Mouse (Mus musculus): ENCODE measurements around the gene Zfp985.
"Not testable (repeated sequence)": the region's sequence is repeated elsewhere in the genome, so short reads cannot be mapped to it uniquely, and the experiment has no call there.

The Zfp985 gene

DNA sequence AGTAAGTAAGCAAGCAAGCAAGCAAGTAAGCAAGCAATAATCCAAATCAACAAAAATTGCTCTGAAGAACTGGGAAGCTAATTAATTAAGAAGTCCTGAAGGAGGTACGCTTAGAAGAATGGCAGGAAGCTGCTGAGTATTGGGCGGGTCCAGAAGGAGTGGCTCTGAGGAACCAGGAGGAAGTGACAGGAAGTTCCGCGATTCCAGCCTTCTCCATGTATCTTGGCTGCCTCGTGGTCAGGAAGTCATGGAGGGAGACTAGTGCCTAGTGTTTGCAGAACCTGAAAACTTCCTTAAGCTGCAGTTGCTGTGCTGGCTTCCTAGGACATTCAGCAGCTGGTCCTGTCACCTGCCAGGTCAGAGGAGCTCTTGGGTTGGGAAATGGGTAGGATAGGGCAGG, at the start of gene Zfp985:
Gene Zfp985 (plus strand): TSS at position 207 of the 400 bp plus-strand sequence.
- not testable (repeated sequence) for DNase-seq

DNA sequence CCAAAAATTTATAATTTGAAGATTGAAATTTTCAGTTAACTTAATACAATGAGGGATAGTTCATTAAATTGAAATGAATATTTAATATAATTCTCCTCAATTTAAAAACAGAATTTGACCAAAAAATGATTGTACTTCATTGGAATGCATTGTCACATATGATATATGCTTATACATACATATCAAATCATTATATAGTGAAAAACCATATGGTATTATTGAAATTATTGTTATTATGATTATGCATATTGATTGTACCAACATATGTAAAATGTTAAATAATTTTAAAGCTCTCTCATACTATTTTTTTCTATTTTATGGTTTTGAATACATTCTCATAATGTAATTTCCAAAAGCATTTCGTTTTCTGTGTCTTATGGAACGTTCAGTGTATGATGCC, 43.9 kb upstream of the Zfp985 start:
- DNase-seq, result no peak

DNA sequence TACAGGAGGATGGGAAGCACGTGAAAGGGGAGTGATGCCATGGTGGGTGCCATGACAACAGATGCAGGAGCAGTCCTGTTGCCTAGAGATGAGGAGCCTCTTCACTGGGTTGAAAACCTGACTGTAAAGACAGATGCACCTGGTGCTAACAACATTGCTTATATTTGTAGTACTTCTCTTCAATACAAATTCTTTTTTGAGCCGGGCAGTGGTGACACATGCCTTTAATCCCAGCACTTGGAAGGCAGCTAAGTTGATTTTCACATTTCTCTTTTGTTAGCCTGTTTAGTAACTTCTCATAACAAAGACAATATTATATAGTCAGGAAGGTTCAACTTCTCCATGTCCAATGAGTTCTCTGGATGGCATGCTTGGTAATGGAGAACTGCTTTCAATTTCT, 34.1 kb upstream of the Zfp985 start:
- DNase-seq, result no peak

DNA sequence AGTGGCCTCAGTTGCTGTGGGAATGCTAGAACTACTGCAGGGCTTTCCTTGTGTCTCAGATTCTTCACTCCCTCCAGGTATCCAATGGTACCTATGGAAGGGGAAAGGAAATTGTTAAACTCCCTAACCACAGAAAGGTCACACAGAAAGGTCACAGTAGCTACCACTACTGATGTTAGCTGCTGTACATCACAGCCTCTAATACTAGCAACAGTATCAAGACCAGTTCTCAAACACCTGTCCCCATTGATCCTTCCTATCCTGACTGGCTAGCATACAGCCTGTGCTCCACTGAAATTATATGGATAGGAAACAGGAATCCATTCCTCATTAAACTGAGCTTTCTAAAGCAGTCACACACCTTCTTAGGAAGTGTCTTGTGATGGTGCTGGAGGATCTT, 33.0 kb upstream of the Zfp985 start:
- DNase-seq, result no peak

DNA sequence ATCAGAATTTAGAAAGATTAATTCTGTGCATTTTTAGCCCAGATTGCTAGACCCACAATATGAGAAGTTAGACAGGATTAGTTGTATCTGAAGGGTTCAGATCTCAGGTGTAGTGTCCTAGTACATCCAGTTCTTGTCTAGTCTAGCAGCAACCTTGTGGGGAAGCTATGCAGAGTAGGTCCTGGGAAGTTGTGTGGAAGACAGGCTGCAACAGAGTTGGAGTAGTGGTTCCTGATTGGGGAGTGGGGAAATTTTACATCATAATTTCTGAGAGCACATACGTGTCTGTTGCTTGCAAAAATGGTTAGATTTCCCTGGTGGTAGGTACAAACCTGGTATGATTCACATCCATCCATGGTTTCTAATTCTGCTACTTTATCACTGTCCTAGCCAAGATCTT, 28.0 kb upstream of the Zfp985 start:
- no peak for DNase-seq

DNA sequence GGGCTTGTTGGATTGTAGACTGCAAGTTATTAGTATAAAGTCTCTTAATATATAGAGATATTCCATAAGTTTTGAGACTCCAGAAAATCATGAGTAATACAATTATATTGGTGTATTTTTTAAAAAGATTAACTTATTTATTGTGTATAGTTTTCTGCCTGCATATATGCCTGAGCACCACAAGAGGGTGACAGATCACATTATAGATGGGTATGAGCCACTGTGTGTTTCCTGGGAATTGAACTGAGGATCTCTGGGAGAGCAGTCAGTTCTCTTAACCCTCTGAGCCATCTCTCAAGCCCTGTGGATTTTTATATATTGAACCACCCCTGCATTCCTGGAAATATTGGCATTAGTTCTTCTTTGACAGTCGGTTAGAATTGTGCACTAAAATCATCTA, 22.7 kb upstream of the Zfp985 start:
- DNase-seq, result no peak

DNA sequence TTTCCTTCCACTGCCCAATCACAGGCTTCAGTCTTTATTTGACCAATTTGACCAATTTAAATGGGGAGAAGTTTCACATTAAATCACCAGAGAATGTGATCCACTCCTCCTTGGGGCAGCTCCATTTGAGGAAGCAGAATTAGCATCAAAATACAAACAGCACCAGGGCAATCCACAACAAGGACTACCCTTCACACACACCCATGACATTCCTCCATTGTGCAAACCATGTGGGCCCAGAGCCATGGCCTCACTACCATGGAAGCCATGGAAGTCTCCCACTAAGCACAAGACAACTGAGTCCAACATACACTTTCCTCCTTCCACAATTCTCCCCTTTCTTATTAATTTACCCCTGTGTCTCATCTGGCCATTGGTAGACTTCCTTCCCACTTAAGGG, 17.2 kb upstream of the Zfp985 start:
- not testable (repeated sequence) for DNase-seq

DNA sequence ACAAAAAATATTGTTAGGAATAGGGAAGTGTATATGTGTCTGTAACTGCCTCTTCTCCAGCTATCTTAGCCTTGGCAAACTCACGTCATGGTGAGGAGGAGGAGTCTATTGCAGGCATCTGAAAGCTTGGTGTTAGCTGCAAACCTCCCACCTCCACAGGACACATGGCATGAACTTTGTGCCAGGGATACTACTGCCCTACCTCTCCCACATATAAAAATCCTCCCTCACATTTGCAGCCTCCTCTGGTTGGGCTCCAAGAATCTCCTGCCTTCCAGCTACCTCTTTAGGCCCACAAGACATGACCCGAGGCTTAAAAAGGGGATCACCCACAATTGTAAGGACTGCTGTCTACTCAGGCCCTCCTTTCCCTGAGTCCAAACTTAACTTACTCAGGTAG, 15.4 kb upstream of the Zfp985 start:
- DNase-seq, result no peak

DNA sequence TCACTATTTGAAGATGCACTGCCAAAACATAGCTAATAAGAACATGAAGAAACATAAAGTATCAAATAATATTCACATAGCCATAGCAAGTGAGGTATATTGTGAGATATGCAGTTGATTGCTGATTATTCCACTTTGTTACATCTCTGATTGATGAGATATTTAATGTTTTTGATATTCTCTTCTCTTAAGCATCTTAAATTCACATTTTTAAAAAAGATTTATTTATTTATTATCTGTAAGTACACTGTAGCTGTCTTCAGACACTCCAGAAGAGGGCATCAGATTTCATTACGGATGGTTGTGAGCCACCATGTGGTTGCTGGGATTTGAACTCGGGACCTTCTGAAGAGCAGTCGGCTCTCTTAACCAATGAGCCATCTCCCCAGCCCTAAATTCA, 13.2 kb upstream of the Zfp985 start, which contains the start of gene Gm16503:
Gene Gm16503 (plus strand): TSS at position 301 of the 400 bp plus-strand sequence.
- DNase-seq, result not testable (repeated sequence)

DNA sequence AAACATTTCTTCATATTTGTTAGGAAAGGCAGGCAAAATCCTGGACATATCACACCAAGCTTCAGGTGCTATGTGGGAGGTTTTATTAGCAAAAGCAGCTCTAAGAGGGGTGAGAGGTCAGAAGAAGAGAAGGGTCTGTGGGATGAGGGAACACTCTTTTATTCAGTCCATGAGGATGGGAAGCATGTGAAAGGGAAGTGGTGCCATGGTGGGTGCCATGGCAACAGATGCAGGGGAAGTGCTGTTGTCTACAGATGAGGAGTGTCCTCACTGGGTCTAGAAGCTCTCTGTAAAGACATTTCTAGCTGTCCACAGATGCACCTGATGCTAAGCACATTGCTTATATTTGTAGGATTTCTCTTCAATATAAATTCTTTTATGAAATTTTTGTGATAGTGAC, 12.0 kb upstream of the Zfp985 start:
- DNase-seq, result no peak

DNA sequence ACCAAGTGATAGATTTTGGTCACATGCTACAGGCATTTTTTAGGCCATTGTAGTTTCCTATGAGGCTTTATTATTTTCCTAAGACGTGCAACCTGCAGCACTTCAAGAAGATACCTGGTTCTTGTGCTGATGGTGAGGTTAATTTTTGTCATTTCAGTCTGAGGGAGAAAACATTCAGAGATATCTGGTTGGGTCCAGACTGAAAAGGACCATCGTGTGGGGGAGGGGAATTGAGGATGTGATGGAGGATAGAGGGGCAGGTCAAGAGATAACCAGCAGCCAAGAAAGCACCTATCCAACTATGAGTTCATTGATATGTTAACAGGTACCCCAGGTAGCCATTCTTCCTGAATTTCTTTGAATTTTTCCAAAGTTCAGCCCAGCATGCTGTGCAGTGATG, 1.3 kb downstream of the Zfp985 start:
- not testable (repeated sequence) for DNase-seq

DNA sequence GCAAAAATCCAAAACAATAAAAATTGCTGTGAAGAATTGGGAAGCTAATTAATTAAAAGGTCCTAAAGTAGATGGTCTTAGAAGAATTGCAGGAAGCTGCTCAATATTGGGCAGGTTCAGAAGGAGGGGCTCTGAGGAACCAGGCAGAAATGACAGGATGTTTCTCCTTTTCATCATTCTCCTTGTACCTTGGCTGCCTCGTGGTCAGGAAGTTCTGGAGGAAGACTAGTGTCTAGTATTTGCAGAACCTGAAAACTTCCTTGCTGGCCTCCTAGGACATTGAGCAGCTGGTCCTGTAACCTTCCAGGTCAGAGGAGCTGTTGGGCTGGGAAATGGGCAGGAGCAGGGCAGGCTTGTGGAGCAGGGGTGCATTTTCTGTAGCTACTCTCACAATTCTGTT, 3.8 kb downstream of the Zfp985 start:
- DNase-seq, result not testable (repeated sequence)

DNA sequence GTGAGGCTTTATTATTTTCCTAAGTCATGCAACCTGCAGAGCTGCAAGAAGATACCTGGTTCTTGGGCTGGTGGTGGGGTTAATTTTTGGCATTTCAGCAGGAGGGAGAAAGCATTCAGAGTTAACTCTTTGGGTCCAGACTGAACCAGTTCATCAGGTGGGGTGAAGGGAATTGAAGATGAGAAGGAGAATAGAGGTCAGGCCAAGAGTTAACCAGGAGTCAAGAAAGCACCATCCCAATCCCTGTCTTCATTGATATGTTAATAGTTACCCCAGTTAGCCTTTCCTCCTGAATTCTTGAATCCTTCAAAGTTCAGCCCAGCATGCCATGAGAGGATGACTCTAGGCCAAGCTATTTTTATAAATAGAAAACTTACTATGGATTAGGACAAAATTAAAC, 4.9 kb downstream of the Zfp985 start:
- not testable (repeated sequence) for DNase-seq

DNA sequence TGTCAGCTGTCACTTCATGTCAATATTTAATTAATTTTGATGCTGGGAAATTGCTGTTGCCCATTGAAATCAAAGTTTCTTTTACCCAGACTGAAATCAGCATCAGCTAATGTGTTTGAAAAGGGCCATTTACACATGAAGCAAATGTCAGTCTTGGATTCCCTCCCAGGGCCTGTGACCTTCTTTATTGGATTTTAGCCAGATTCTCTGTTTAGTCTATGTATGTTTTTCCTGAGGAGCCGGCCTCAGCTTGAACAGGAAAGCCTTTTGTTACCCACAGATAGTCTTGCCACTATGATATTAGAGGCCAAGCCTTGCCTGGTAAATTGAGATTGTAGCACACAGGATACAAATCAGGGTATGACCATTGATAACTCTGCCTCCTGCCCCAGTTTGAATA, 6.0 kb downstream of the Zfp985 start:
- not testable (repeated sequence) for DNase-seq

DNA sequence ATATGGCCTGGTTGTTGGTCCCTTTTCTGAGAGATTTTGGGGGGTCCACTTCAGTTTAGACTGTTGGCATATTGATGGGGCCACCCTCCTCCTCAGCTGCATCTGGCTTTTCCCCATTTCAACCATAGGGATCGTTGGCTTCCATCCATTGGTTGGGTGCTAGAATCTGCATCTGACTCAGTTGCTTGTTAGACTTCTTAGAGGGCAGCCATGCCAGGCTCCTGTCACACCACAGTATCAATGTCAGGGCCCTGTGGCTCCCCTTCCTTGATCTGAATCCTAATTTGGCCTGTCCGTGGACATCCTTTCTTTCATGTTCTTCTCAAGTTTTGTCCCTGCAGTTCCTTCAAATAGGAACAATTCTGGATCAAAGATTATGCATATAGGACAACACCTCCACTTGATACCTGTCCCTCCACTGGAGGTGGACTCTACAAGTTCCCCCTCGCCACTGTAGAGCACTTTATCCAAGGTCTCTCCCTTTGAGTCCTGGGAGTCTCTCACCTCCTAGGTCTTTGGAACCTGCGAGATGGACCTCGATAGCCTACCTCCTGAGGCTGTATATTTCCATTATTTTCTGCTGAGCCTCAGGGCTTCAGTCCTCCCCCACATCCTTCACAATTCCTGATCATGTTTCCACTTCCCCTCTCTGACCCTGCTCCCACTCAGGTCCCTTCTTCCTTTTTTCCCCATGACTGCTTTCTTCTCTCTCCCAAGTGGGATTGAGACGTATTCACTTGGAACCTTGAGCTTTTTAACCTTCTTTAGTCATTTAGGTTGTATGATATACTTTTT, 12.5 kb downstream of the Zfp985 start:
- DNase-seq, result no peak

DNA sequence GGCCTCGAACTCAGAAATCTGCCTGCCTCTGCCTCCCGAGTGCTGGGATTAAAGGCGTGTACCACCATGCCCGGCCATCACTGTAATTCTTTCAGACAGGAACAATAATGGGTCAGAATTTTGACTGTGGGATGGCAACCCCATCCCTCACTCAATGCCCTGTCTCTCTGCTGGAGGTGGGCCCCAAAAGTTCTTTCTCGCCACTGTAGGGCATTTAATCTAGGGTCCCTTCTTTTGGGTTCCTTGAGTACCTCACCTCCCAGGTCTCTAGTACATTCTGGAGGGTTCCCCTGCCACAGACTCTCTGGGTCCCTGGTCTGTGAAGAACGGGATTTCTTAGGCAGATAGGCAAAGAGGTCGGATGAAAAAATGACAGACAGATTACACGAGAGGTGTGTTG, 18.1 kb downstream of the Zfp985 start:
- not testable (repeated sequence) for DNase-seq

DNA sequence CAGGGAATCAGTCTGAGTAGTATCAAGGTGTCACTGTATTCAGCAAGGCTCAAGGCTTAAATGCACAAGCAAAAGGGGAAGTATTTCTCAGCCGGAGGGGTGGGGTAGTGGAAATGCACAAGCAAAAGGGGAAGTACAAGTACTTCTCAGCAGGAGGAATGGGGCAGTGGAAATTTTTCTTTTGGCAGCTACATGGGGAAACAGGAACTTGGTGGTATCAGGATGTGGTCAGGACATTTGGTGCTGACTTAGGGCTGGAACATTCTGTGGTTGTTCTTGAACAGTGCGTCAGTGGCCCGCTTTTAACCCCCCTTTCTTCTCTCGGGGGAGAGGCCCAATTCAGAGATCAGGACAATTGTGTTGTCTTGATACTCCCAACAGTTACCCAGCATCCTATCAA, 26.3 kb downstream of the Zfp985 start:
- not testable (repeated sequence) for DNase-seq

DNA sequence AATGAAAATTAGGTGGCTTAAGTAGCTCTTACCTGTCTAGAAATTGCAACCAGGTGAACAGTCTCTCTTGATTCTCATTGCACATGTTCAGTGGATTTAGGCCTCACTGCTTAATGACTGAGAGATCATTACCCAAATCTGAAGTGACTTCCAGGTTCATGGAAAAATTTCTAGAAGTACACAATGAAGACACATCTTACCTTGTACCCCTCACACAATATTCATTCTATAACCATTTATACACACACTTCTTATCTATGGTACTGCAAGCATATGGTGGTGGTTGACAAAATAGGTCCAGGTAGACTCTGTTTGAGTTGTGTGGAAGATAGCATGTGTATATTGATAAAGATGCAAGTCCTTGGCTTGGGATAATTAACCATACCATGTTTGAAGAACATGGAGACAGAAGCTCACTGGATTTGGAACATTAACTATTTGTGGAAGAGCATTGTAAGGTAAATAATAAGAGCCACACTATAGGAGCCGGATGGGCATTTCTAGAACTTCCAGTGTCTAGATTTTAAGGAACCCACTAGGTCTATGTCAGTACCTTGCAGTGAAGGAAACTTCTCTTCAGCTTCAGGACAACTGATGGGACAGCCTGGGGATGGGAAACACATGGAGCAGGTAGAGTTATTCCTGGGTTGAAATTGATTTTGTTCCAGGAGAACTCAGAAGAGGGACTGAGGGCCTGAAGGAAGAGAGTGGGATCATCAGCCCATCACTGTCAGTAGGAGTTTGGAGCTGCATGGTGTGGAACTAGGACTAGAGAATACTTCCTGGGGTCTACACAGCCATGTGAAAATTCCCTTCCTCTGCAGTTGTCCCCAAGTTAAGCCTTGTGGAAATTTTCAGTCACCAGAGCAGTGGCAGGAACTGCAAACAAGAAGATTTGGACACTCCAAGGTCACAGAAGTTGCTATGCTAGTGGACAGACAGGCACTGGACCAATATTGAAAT, 33.7 kb downstream of the Zfp985 start:
- no peak for DNase-seq

DNA sequence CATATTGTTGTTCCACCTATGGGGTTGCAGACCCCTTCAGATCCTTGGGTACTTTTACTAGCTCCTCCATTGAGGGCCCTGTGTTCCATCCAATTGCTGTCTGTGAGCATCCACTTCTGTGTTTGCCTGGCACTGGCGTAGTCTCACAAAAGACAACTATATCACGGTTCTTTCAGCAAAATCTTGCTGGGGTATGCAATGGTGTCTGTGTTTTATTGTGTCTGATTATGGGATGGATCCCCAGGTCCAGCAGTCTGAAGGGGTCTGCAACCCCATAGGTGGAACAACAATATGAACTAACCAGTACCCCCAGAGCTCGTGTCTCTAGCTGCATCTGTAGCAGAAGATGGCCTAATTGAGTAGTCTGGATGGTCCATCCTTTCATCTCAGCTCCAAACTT, 41.6 kb downstream of the Zfp985 start:
- not testable (repeated sequence) for DNase-seq

DNA sequence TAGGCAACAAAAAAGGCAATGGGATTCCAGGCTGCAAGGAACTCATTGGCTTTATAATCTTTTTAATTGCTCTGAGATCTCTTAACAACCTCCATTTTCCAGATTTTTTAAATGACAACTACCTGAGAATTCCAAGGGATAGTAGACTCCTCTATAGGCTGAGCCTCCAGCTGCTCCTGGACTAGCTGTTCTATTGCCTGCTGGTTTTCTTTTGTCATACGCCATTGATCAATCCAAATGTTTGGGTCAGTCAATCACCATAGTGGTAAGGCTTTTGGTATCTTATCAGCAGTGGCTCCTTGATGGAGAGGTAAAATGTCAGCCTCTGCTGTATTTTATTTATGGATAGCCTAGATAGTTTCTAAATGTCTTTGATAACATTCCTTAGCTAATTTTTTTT, 44.6 kb downstream of the Zfp985 start:
- DNase-seq, result no peak

DNA sequence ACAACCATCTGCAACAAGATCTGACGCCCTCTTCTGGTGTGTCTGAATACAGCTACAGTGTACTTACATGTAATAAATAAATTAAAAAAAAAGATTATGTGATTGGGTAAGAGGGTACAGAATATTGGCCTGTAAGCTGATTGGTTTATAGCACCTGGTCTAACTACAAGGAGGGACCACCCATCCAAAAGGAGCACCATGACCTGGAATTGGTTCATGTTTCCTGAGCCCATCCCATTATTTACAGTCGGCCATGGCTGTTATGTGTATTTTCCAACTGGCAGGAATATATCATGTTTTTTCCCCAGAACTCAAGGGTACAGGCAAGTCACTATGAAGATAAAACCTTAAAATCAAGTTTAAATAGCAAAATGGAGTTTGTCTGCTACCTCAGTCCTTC, 45.8 kb downstream of the Zfp985 start:
- no peak for DNase-seq

DNA sequence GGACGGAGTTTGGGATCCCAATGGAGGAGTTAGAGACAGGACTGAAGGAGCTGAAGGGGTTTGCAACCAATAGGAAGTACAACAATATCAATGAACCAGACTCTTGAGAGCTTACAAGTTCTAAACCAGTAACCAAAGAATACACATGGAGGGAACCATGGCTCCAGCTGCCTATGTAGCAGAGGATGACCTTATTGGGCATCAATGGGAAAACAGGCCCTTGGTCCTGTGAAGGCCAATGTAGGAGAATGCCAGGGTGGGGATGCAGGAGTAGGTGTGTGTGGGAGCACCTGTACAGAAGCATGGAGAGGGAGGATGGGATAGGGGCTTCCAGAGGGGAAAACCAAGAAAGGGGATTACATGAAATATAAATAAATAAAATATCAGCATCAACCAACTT, 48.8 kb downstream of the Zfp985 start:
- DNase-seq, result no peak

DNA sequence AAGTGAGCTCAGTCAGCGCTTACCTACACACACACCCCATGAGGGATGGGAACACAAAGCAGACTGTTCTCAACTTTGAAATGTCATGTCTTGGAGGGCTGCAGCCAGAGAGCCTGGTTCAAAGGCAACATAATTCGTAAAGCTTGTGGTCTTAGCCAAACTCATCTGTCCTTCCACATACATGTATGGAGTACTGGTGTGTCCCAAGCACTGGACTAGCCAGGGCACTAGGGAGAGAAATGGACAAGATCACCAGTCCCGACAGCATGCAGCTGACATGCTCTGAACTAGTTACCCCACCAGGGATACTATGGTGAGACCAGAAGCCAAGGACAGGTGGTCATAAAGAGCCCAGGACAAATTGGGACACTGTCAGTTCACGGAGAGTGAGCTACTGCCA, 50.7 kb downstream of the Zfp985 start:
- DNase-seq, result no peak

DNA sequence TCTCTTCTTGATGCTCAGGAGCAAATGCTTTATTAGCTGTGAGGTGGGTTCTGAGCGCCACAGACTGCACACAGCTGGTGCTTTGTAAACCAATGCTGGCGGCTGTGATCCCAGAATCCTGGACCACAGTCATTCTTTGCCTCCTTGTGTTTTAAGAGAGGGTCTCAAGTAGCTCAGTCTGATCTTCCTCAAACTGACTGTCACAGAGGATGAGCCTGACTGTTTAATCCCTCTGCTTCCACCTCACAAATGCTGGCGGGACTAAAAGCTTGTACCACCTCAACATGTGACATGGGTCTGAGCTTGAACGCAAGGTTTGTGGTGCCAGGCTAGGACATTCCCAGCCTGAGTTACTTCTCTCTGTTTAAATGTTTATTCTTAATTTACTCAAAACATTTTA, 52.4 kb downstream of the Zfp985 start:
- DNase-seq, result no peak

All from lung, postnatal 14 days (tissue).